Mouse (Mus musculus) kidney, adult 2 months (tissue): ENCODE results near the gene Tnfaip8l2.
"Not testable (repeated sequence)": the region's sequence is repeated elsewhere in the genome, so short reads cannot be mapped to it uniquely, and the experiment has no call there.

Experiments
- CTCF ChIP-seq: fragments of 200-500 bp; conservative IDR thresholded peaks from 2 replicates; pipeline ENCODE4 v1.5.1; 2011; ENCODE audit warnings: low read depth, mild to moderate bottlenecking, control low read depth, low read length, moderate library complexity, mixed read lengths; ENCODE audit not compliant: insufficient read depth, insufficient read length
- POLR2A ChIP-seq: fragments of 200-500 bp; IDR thresholded peaks from one replicate; pipeline ENCODE4 v1.6.1; 2011; ENCODE audit warnings: low read depth, low read length, control low read depth

GRCm38 (mm10) chr3:95132389-95132788 is 9.8 kb downstream of the Tnfaip8l2 start:
- not testable (repeated sequence) for TF ChIP-seq POLR2A, CTCF
